Mouse (Mus musculus) liver, adult 2 months (tissue): ENCODE data around the gene Usp4. TPM values are rescaled to one million over a fixed set of nuclear protein-coding genes. Genes with fewer than 3 reads are reported as not detected.

Source experiments
- DNase-seq: peaks from one replicate; pipeline ENCODE4 v3.0.0-alpha.2; 2011; ENCODE audit warnings: low read depth, low spot score; ENCODE audit errors: extremely low read depth
- H3K27ac ChIP-seq: fragments of 200-500 bp; replicated peaks from 2 replicates; pipeline ENCODE4 v1.5.1; 2012; ENCODE audit warnings: low read depth, mild to moderate bottlenecking, control low read depth, inconsistent platforms, low read length; ENCODE audit not compliant: insufficient read depth
- H3K27me3 ChIP-seq: fragments of 200-500 bp; 2 replicates; pipeline ENCODE4 v1.6.1; 2012; ENCODE audit warnings: mild to moderate bottlenecking, moderate library complexity, low read length, inconsistent platforms; ENCODE audit not compliant: control insufficient read depth, insufficient read depth
- H3K36me3 ChIP-seq: fragments of 200-500 bp; 2 replicates; pipeline ENCODE4 v1.6.1; 2012; ENCODE audit warnings: low read length, inconsistent platforms; ENCODE audit not compliant: control insufficient read depth, insufficient read depth
- H3K4me1 ChIP-seq: fragments of 200-500 bp; 2 replicates; pipeline ENCODE4 v1.6.1; 2011; ENCODE audit warnings: low read length; ENCODE audit not compliant: control insufficient read depth, insufficient read depth
- H3K4me3 ChIP-seq: fragments of 200-500 bp; 2 replicates; pipeline ENCODE4 v1.5.1; 2011; ENCODE audit warnings: low read depth, mild to moderate bottlenecking, control low read depth, low read length, moderate library complexity; ENCODE audit not compliant: insufficient read depth
- H3K79me2 ChIP-seq: fragments of 200-500 bp; 2 replicates; pipeline ENCODE4 v1.6.1; 2012; ENCODE audit warnings: inconsistent platforms, mild to moderate bottlenecking, low read length, moderate library complexity; ENCODE audit not compliant: control insufficient read depth, insufficient read depth
- H3K9ac ChIP-seq: fragments of 200-500 bp; 2 replicates; pipeline ENCODE4 v1.6.1; 2012; ENCODE audit warnings: low read depth, mild to moderate bottlenecking, control low read depth, inconsistent platforms, low read length
- CTCF ChIP-seq: fragments of 200-500 bp; IDR thresholded peaks from 2 replicates; pipeline ENCODE4 v1.5.1; 2011; ENCODE audit warnings: low read depth, low read length, control low read depth
- POLR2A ChIP-seq: fragments of 200-500 bp; IDR thresholded peaks from 2 replicates; pipeline ENCODE4 v1.6.1; 2011; ENCODE audit warnings: low read length, control low read depth; ENCODE audit not compliant: insufficient read depth; ENCODE audit errors: extremely low read depth
- WGBS: fragments of 180-500 bp; shearing (Covaris S2); methylation state at CpG from one replicate; pipeline ENCODE4 v1.1.7; 2018; 5-methylcytosine and 5-hydroxymethylcytosine counted together
- polyA plus RNA-seq: library from polyadenylated mRNA; depleted of rRNA; stranded (reverse); fragments of >200 nt; gene quantifications from 2 replicates; pipeline ENCODE4 v1.2.3, GENCODE M21; 2012
- total RNA-seq: library from RNA; depleted of rRNA; stranded (reverse); fragments of >200 nt; gene quantifications from 2 replicates; pipeline ENCODE4 v1.2.3, GENCODE M21; 2014

The Usp4 gene
- total and polyA plus RNA-seq, 2 experiments = 62.0 to 65.2 TPM

DNA sequence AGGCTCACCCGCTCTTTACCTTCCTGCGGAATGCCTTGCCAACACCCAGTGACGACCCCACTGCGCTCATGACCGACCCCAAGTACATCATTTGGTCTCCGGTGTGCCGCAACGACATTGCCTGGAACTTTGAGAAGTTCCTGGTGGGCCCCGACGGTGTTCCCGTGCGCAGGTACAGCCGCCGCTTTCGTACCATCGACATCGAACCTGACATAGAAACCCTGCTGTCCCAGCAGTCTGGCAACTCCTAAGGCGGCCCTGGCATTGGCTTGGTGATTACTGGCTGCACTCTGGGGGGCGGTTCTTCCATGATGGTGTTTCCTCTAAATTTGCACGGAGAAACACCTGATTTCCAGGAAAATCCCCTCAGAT, 7.8 kb upstream of the Usp4 start:
- peaks cover 17% of the 10 kb centered on the region for H3K36me3 ChIP-seq
- peak overlapping the region; percentile 93 for H3K9ac ChIP-seq
- H3K79me2 ChIP-seq = 0 out of 2 replicates have a peak, but pooled peaks cover 4% of the 10 kb centered on the region
- no peak for DNase-seq
- peak overlapping the region; percentile 99 for H3K27ac ChIP-seq
- no peaks in the 10 kb centered on the region for H3K27me3 ChIP-seq
- peaks cover 19% of the 10 kb centered on the region for H3K4me1 ChIP-seq
- 3% methylated on average over 20 of the region's 20 CpGs for WGBS
- TF ChIP-seq CTCF (no peak), POLR2A (0 out of 2 replicates have a peak, but pooled peaks have one; percentile 44)
- H3K4me3 ChIP-seq = peak overlapping the region; percentile 86

DNA sequence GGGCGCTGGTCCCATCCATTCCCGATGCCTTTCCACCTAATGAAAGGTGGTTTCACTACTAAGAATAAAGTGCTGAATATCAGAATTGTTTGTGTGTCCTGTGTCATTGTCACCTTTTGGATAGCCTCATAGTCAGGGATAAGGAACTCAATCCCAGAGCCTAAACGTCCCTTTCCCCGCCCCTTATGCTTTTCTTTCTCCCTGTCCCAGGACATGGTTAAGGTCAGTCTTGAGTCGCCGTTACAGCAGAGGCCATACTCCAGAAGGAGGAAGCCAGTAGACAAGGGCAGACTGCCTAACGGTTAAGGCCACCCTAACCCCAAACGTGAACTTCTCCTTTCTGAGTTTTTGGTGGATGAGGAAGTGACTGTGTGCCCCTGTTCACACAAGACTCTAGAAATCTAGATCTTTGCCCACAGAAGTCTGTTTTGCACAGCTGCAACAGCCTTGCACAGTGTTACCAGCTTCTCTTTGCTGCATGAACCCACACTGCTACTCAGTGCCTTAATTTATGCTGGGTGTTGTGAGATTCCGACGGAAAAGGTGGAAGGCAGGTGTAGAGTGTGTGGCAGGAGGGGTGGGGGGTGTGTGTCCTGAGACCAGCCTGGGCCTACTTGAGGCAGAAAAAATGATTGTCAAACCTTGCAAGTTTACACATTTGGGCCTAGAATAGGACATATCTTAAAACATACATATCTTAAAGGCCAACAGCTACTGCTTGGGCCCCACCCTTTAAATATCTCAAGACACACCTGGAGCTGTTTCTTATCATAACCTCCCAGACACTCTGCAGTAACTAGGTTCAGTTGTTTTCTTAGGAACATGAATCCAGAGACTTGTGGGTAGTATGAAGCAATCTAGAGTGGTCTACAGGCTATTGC, 7.2 kb upstream of the Usp4 start:
- H3K27ac ChIP-seq = peak overlapping the region; percentile 99
- H3K4me1 ChIP-seq = peaks cover 23% of the 10 kb centered on the region
- 5% methylated on average over 10 of the region's 10 CpGs for WGBS
- DNase-seq = peak; percentile 65
- no peaks in the 10 kb centered on the region for H3K27me3 ChIP-seq
- H3K4me3 ChIP-seq = peak overlapping the region; percentile 86
- peaks cover 14% of the 10 kb centered on the region for H3K36me3 ChIP-seq
- peaks cover 4% of the 10 kb centered on the region; the same call in 1 of the 2 replicates for H3K79me2 ChIP-seq
- H3K9ac ChIP-seq = peak overlapping the region; percentile 93
- TF ChIP-seq POLR2A (peak; percentile 32; the same call in 1 of the 2 replicates), CTCF (no peak)

DNA sequence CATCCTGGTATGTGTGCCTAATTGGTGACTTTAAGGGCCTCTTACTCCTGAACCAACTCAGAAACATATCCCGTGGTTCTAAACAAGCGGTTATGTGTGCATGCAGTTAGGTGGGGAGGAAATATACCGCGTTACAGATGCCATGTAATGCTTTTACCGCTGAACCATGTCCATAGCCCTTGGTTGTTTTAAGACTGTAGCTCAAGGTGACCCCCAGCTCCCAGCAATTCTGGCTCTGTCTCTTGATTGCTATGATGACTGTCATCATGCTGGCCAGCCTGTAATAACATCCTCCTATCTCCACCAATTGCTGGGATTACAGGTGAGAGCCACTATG, 6.5 kb upstream of the Usp4 start:
- peak overlapping the region; percentile 86 for H3K4me3 ChIP-seq
- H3K4me1 ChIP-seq = peaks cover 25% of the 10 kb centered on the region
- TF ChIP-seq CTCF (no peak), POLR2A (no peak)
- H3K9ac ChIP-seq = peak overlapping the region; percentile 93
- H3K36me3 ChIP-seq = peaks cover 13% of the 10 kb centered on the region
- DNase-seq = peak; percentile 78
- WGBS = 19% methylated on average over 5 of the region's 5 CpGs
- H3K27ac ChIP-seq = peak overlapping the region; percentile 99
- H3K79me2 ChIP-seq = peaks cover 4% of the 10 kb centered on the region; the same call in 1 of the 2 replicates
- H3K27me3 ChIP-seq = no peaks in the 10 kb centered on the region

DNA sequence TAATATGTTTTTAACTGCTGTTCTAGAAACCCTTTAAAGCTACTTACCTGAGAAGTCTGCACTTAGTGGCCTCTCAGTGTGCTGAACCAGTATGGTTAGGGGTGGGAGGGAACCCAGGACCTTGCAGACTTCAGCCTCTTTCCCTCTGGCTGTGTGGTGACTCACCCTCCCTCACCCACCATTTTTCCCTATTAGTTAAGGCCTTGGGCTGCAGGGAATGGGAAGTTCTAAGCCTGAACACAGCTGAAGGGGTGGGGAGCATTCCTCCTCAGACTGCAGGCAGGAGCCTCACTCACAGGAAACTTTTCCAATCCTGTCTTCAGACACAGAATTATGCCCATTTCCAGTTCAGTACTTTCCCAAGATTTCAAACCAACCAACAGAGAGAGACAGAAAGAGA, 5.9 kb upstream of the Usp4 start:
- H3K4me3 ChIP-seq = peak overlapping the region; percentile 86
- no peak for DNase-seq
- H3K36me3 ChIP-seq = peaks cover 12% of the 10 kb centered on the region
- peaks cover 4% of the 10 kb centered on the region; the same call in 1 of the 2 replicates for H3K79me2 ChIP-seq
- peaks cover 25% of the 10 kb centered on the region for H3K4me1 ChIP-seq
- peak overlapping the region; percentile 99 for H3K27ac ChIP-seq
- H3K27me3 ChIP-seq = no peaks in the 10 kb centered on the region
- peak overlapping the region; percentile 68 for H3K9ac ChIP-seq
- TF ChIP-seq CTCF (no peak), POLR2A (no peak)

DNA sequence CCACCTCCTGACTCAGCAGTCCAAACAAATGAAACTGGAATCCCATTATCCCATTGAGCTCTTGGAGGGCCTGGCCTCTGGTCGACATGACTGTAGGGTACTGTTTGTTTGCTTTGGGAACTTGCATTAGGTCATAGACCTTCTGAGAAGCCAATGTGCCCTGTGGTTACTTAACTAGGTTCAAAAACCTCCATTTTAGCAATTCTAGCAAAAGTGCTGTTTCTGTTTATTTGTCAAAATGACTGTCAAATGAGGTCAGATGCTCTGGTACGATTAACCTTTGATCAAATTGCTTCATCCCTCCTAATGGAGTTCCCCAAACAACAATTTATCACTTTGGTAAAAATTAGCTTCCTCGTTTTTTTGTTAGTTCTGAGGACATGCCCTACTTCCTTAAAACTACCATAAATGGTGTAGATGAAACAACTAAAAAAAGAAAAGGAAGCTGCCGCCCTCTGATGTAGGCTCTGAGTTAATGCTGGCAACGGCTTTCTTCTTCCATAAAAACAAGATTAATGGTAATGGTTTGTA, 5.3 kb upstream of the Usp4 start:
- Histone ChIP-seq H3K27ac (peak overlapping the region; percentile 99), H3K27me3 (no peaks in the 10 kb centered on the region), H3K36me3 (peaks cover 12% of the 10 kb centered on the region), H3K9ac (no peak overlapping the region), H3K4me1 (peaks cover 25% of the 10 kb centered on the region), H3K4me3 (no peak overlapping the region), H3K79me2 (peaks cover 4% of the 10 kb centered on the region; the same call in 1 of the 2 replicates)
- under 1% methylated on average over 5 of the region's 5 CpGs for WGBS
- DNase-seq = peak; percentile 100
- no peak for TF ChIP-seq POLR2A
- no peak for TF ChIP-seq CTCF

DNA sequence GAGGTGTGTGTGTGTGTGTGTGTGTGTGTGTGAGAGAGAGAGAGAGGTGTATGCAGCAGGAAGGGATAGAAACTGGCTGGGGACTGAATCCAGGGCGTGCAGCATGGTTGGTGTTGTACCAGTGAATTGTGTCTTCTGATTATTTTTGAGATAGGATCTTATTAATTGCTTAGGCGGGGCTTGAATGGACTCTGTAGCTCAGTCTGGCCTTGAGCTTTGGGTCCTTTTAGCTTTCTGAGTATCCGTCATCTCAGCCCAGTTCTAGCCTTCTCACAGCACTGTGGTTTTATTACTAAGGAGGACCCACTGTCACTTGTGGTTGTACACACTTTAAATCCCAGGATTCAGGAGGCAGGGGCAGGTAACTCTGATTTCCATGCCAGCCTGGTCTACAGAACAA, 4.3 kb upstream of the Usp4 start:
- peak; percentile 68 for DNase-seq
- Histone ChIP-seq H3K27me3 (no peaks in the 10 kb centered on the region), H3K36me3 (peaks cover 10% of the 10 kb centered on the region), H3K4me3 (no peak overlapping the region), H3K9ac (peak overlapping the region; percentile 54), H3K4me1 (peaks cover 25% of the 10 kb centered on the region), H3K79me2 (peaks cover 4% of the 10 kb centered on the region; the same call in 1 of the 2 replicates), H3K27ac (peak overlapping the region; percentile 90)
- no peak for TF ChIP-seq CTCF
- no peak for TF ChIP-seq POLR2A
- WGBS = 36% methylated on average over 3 of the region's 3 CpGs
